Mouse (Mus musculus): ENCODE results near the gene Pou6f1. TPM values are rescaled to one million over a fixed set of nuclear protein-coding genes. Genes with fewer than 3 reads are reported as not detected.

Pou6f1 gene
- 8.3 and 10.1 TPM in 2 replicates for polyA plus RNA-seq (2014; fragmentation: Nextera tagmentation; extraction: Ambion mirVana)

DNA sequence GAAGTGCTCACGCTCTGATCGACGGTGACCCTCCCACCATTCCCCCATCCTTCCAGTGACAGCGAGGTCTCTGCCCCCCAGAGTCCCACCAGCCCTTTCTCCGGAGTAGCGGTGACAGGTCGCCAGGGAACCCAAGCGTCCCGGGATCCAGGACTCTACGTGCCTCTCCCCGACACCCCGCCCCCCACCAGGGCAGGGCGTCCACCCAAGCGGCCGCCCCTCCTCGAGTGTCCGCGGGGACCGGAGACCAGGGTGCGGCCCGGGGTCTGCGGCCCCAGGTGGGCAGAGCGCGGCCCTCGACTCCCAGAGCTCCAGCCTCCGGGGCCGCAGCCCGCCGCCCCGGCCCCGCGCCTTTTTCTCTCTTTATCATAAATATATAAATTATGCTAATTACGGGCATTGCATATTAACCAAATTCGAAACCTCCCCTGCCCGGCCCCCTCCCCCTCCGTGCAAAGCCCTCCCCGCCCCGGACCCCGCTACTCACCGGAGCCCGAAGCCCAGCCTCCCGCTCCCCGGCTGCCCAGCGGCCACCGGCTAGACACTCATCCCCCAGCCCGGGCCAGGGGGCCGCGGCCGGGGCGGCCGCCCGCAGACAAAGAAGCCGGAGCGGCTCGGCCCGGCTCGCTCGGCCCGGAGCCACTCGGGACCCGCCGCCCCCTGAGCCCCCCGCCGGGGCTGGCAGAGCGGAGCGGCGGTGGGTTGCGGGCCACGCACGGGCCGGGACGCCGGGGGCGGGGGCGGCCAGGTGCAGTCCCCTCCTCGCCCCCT is at the start of gene Pou6f1:
TSS of gene Pou6f1 (minus strand) at position 709 of the 771 bp plus-strand sequence.
- peaks cover 21% of the 10 kb centered on the region; the same call in 1 of the 2 replicates for H3K27me3 ChIP-seq (replicated peaks; ENCODE audit: control insufficient read depth, insufficient read depth, low read length)
- DNase-seq (ENCODE audit: low spot score) (no peak), ATAC-seq (ENCODE audit: low read depth) (peak; percentile 64)
- H3K4me2 ChIP-seq (ENCODE audit: low read depth, low read length): peak within 1 kb of the TSS; percentile 98
- H3K27ac ChIP-seq (replicated peaks; ENCODE audit: low read depth, low read length): peak within 1 kb of the TSS; percentile 49; the same call in 1 of the 2 replicates
- H3K9me3 ChIP-seq (ENCODE audit: control insufficient read depth, low read length): no peaks in the 10 kb centered on the region
- peaks cover 7% of the 10 kb centered on the region for H3K4me1 ChIP-seq (ENCODE audit: control insufficient read depth, insufficient read depth, low read length)
- WGBS: 1% methylated on average over 38 of the region's 76 CpGs
- H3K36me3 ChIP-seq (ENCODE audit: control insufficient read depth, insufficient read depth, low read length): no peaks in the 10 kb centered on the region
- H3K4me3 ChIP-seq (ENCODE audit: low read depth, low read length): peak within 1 kb of the TSS; percentile 59
- H3K9ac ChIP-seq (ENCODE audit: low read depth, low read length): peak within 1 kb of the TSS; percentile 86

DNA sequence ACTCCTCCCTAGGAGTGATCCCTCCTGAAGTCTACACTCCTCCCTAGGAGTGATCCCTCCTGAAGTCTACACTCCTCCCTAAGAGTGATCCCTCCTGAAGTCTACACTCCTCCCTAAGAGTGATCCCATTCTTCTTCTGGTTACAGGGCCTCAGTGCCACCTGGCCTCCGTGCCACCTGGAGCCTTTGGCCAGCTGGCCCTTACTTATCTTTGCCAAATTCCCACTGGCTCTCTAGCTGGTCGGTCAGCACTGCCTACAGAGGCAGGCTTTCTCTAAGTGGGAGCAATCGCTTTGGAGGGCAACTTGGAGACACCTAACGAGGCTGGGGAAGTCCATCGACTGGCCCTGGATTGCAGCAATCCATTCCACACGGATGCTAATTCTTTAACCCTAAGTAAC is 46.4 kb upstream of the Pou6f1 start:
- H3K36me3 ChIP-seq (ENCODE audit: control insufficient read depth, insufficient read depth, low read length): no peaks in the 10 kb centered on the region
- no peak overlapping the region for H3K9ac ChIP-seq (ENCODE audit: low read depth, low read length)
- H3K4me1 ChIP-seq (ENCODE audit: control insufficient read depth, insufficient read depth, low read length): no peaks in the 10 kb centered on the region
- ATAC-seq (ENCODE audit: low read depth) (no peak), DNase-seq (ENCODE audit: low spot score) (no peak)
- no peak overlapping the region for H3K4me2 ChIP-seq (ENCODE audit: low read depth, low read length)
- no peak overlapping the region for H3K27ac ChIP-seq (replicated peaks; ENCODE audit: low read depth, low read length)
- no peak overlapping the region for H3K4me3 ChIP-seq (ENCODE audit: low read depth, low read length)
- no peaks in the 10 kb centered on the region for H3K27me3 ChIP-seq (replicated peaks; ENCODE audit: control insufficient read depth, insufficient read depth, low read length)
- WGBS: 65% methylated on average over 6 of the region's 6 CpGs
- H3K9me3 ChIP-seq (ENCODE audit: control insufficient read depth, low read length): no peaks in the 10 kb centered on the region

GRCm38 (mm10) chr15:100642451-100642850 is 42.7 kb upstream of the Pou6f1 start:
- WGBS: 93% methylated on average over 5 of the region's 7 CpGs
- no peak overlapping the region for H3K4me3 ChIP-seq (ENCODE audit: low read depth, low read length)
- peaks cover 13% of the 10 kb centered on the region for H3K27me3 ChIP-seq (replicated peaks; ENCODE audit: control insufficient read depth, insufficient read depth, low read length)
- DNase-seq (ENCODE audit: low spot score) (no peak), ATAC-seq (ENCODE audit: low read depth) (no peak)
- H3K9me3 ChIP-seq (ENCODE audit: control insufficient read depth, low read length): no peaks in the 10 kb centered on the region
- H3K36me3 ChIP-seq (ENCODE audit: control insufficient read depth, insufficient read depth, low read length): no peaks in the 10 kb centered on the region
- H3K4me1 ChIP-seq (ENCODE audit: control insufficient read depth, insufficient read depth, low read length): no peaks in the 10 kb centered on the region
- no peak overlapping the region for H3K4me2 ChIP-seq (ENCODE audit: low read depth, low read length)
- H3K27ac ChIP-seq (replicated peaks; ENCODE audit: low read depth, low read length): no peak overlapping the region
- H3K9ac ChIP-seq (ENCODE audit: low read depth, low read length): no peak overlapping the region

- Histone ChIP-seq H3K4me3 (ENCODE audit: low read depth, low read length) (no peak overlapping the region), H3K4me1 (ENCODE audit: control insufficient read depth, insufficient read depth, low read length) (peaks cover 6% of the 10 kb centered on the region), H3K27me3 (replicated peaks; ENCODE audit: control insufficient read depth, insufficient read depth, low read length) (peaks cover 25% of the 10 kb centered on the region), H3K9ac (ENCODE audit: low read depth, low read length) (no peak overlapping the region), H3K4me2 (ENCODE audit: low read depth, low read length) (no peak overlapping the region), H3K36me3 (ENCODE audit: control insufficient read depth, insufficient read depth, low read length) (no peaks in the 10 kb centered on the region), H3K9me3 (ENCODE audit: control insufficient read depth, low read length) (no peaks in the 10 kb centered on the region), H3K27ac (replicated peaks; ENCODE audit: low read depth, low read length) (no peak overlapping the region)
- no peak for DNase-seq (ENCODE audit: low spot score)
- no peak for ATAC-seq (ENCODE audit: low read depth)
- 59% methylated on average over 11 of the region's 16 CpGs for WGBS
Measured at GRCm38 (mm10) chr15:100641226-100641810, 41.5 kb upstream of the Pou6f1 start.

GRCm38 (mm10) chr15:100639972-100640750 is 40.4 kb upstream of the Pou6f1 start:
- peaks cover 36% of the 10 kb centered on the region for H3K27me3 ChIP-seq (replicated peaks; ENCODE audit: control insufficient read depth, insufficient read depth, low read length)
- no peak overlapping the region for H3K9ac ChIP-seq (ENCODE audit: low read depth, low read length)
- H3K4me1 ChIP-seq (ENCODE audit: control insufficient read depth, insufficient read depth, low read length): peaks cover 13% of the 10 kb centered on the region
- DNase-seq (ENCODE audit: low spot score) (peak; percentile 30), ATAC-seq (ENCODE audit: low read depth) (no peak)
- H3K27ac ChIP-seq (replicated peaks; ENCODE audit: low read depth, low read length): no peak overlapping the region
- H3K4me3 ChIP-seq (ENCODE audit: low read depth, low read length): no peak overlapping the region
- H3K4me2 ChIP-seq (ENCODE audit: low read depth, low read length): no peak overlapping the region
- no peaks in the 10 kb centered on the region for H3K9me3 ChIP-seq (ENCODE audit: control insufficient read depth, low read length)
- WGBS: 62% methylated on average over 16 of the region's 16 CpGs
- H3K36me3 ChIP-seq (ENCODE audit: control insufficient read depth, insufficient read depth, low read length): no peaks in the 10 kb centered on the region

- no peak for ATAC-seq (ENCODE audit: low read depth)
- DNase-seq (ENCODE audit: low spot score): peak; percentile 46
- Histone ChIP-seq H3K4me2 (ENCODE audit: low read depth, low read length) (no peak overlapping the region), H3K36me3 (ENCODE audit: control insufficient read depth, insufficient read depth, low read length) (no peaks in the 10 kb centered on the region), H3K4me1 (ENCODE audit: control insufficient read depth, insufficient read depth, low read length) (peaks cover 13% of the 10 kb centered on the region), H3K9ac (ENCODE audit: low read depth, low read length) (no peak overlapping the region), H3K27ac (replicated peaks; ENCODE audit: low read depth, low read length) (no peak overlapping the region), H3K9me3 (ENCODE audit: control insufficient read depth, low read length) (no peaks in the 10 kb centered on the region), H3K27me3 (replicated peaks; ENCODE audit: control insufficient read depth, insufficient read depth, low read length) (peaks cover 50% of the 10 kb centered on the region), H3K4me3 (ENCODE audit: low read depth, low read length) (no peak overlapping the region)
- 19% methylated on average over 6 of the region's 6 CpGs for WGBS
Measured at GRCm38 (mm10) chr15:100637661-100638060, 37.9 kb upstream of the Pou6f1 start.

DNA sequence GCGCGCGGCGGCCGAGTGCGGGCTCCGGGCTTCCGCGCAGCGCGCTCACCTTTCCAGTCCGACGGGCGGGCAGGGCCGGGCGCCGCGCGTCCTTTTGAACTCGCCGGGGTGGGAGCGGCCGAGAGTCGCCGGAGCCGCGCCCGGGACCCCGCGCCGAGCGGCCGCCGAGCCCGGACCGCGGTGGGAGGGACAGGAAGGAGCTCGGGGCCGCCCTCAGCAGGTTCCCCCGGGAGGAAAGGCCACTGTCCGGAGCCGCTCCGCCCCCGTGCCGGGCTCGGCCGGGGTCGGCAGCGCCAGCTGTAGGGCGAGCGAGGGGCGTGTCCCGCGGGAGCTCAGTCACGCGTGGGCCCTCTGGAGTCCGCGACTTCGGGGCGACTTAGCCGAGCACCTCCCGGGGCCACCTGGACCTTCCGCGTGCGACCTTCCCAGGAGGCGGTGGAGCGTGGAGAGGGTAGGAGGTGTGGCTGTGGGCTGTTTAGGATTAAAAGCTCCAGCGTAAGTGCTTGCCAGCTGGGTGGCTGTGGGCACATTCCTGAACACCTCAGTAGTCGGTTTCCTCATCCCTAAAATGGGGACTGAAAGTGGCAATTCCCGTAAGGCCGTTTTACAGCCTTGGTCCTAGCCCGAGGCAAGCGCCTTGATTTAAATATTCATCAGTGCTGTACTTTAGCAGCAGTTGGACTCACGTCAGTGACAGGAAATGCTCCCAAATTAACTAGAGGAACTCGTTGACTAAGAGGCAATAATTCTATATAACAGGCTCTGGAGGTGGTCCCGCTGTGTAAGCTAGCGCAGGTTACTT is 37.1 kb upstream of the Pou6f1 start, which contains the start of gene Smagp:
TSS of gene Smagp (minus strand) at position 241 of the 802 bp plus-strand sequence.
- H3K4me1 ChIP-seq (ENCODE audit: control insufficient read depth, insufficient read depth, low read length): peaks cover 13% of the 10 kb centered on the region
- H3K27ac ChIP-seq (replicated peaks; ENCODE audit: low read depth, low read length): no peak within 1 kb of the TSS
- H3K4me3 ChIP-seq (ENCODE audit: low read depth, low read length): peak within 1 kb of the TSS; percentile 59
- H3K27me3 ChIP-seq (replicated peaks; ENCODE audit: control insufficient read depth, insufficient read depth, low read length): peaks cover 50% of the 10 kb centered on the region
- H3K9ac ChIP-seq (ENCODE audit: low read depth, low read length): peak within 1 kb of the TSS; percentile 60
- DNase-seq (ENCODE audit: low spot score) (peak; percentile 44), ATAC-seq (ENCODE audit: low read depth) (peak; percentile 53; the same call in 1 of the 2 replicates)
- no peaks in the 10 kb centered on the region for H3K36me3 ChIP-seq (ENCODE audit: control insufficient read depth, insufficient read depth, low read length)
- 1% methylated on average over 29 of the region's 77 CpGs for WGBS
- H3K4me2 ChIP-seq (ENCODE audit: low read depth, low read length): peak within 1 kb of the TSS; percentile 94
- no peaks in the 10 kb centered on the region for H3K9me3 ChIP-seq (ENCODE audit: control insufficient read depth, low read length)

Data from embryonic facial prominence, embryonic 14.5 days (tissue).